Mouse (Mus musculus) thymus, postnatal 25 days (tissue): Measurements from ENCODE around the gene Ghdc.
"Not testable (repeated sequence)": the region's sequence is repeated elsewhere in the genome, so short reads cannot be mapped to it uniquely, and the experiment has no call there.

ENCODE experiments used
- DNase-seq: peaks from one replicate; pipeline ENCODE4 v3.0.0; 2022

Gene Ghdc

DNA sequence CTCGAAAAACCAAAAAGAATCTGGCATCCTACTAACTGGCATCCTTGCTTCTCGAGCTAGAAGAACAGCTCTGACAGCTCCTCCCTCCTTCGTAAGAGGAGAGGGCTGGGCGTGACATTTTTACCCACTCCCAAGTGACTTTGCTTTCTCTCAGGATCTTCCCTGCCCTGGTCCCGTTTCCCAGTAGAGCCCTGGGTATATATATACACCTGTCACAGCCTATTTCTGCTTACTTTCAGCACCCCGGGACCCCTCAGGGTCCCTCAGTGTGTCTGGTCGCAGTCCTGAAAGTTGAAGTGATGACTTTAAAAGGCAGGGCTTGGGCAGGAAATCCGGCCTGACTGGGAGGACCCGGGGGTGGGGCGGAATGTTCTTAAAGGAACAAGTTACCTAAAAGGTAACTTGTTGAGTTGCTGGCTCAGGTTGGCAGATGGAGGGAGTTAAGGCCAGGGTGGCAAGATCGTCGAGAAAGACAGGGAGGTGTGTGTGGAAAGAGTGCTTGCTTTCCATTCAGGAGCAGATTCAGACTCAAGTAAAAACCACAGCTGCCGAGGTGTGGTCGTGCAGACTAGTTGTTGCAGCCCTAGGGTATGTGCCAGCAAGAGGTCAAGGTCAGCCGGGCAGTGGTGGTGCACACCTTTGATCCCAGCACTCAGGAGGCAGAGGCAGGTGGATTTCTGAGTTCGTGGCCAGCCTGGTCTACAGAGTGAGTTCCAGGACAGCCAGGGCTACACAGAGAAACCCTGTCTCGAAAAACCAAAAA is at the start of gene Ghdc:
Gene Ghdc, minus strand, starts transcription at position 312 of the 763 bp plus-strand sequence.
- DNase-seq, result peak; percentile 82

DNA sequence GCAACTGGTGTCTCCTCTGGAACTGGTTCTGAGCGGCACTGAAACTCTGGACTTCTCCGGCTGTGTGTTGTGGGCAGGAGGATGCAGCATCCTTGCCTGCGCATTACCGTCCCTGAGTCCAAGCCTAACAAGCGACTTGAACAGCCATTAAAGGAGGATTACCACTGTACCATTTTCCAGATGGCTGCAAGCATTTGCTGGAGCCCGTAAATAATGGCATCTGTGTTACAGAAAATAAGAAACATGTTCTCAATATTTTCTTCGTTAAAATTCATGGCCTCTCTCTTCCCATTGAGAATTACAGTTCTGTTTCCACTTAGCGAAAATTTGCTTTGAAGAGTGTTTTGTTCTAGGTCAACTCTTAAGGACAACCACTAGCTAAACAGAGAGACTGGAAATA is 49.3 kb upstream of the Ghdc start:
- no peak for DNase-seq

DNA sequence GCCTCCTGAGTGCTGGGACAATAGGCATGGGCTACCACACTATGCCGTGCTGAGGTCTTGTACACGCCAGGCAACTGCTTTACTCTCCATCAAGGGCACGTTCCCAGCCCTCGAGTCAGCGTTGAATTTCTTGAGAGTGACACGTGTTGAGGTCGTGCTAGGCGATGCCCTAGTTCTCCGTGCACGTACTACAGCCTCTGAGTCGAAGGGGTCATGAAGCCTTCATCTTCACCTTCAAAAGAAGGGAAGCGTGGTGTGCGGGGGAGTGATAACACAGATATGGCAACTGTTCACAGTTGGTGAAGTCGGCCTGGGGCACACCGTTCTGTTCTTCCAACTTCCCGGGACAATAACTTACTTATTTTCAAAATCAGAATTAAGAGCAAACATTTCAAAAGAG is 48.9 kb upstream of the Ghdc start:
- DNase-seq, result peak; percentile 74

DNA sequence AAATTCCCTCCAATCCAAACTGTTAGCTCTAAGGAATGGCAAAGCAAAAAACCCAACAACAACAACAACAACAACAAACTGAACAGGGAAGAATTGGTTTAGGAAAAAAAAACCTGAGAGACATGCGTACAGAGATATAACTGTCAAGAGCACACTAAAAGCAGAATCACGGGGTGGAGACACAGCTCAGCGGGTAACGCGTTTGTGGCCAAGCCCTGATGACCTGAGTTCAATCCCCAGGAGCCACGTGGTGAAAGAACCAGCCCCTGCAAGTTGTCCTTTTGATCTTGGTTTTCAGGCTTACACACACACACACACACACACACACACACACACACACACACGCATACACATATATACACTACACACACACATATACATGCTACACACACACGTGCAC is 48.3 kb upstream of the Ghdc start:
- DNase-seq, result no peak

DNA sequence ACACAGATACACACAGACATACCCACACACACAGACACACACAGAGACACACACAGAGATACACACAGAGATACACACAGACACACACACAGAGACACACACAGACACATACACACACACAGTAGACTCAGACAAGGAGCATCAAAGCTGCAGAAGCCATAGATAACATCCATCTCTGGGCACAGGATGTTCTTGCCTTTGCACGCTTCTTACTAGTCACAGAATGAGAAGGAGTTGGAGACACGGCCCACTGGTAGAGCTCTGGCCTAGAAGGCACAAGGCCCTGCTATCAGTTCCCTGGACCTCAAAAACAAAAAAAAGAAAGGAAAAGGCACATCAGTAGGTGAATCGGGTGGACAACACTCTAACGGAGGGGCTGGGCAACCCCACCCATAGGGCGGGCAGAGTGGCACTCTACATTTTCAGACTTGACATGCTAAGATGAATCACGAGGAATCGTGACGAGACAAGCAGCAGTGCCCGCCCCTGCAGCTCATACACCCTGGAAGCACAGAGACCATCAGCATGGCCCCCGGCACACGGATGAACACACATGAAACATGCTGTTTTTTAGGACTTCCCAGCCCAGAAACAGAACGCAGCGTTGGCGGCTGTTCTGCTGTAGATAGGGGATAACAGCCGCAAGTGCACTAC is 47.7 kb upstream of the Ghdc start:
- no peak for DNase-seq

DNA sequence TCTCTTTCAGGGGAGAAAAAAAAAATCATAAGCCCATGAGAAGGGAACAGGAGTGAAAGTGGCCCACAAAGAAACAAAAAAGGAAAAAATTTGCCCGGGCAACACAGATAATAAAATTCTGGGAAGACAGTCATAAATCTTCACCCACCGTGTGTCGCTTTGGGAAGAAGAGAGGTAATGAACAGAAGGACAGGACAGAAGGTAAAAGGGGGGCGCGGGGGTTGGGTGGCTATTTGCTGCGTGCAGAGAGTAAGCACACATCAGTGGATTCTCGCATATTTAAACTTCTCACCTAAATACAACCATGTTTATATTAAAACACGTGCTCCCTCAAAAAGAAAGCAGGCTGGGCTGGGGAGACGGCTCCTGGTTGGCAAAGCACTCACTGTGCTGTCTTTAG is 46.6 kb upstream of the Ghdc start:
- DNase-seq, result no peak

DNA sequence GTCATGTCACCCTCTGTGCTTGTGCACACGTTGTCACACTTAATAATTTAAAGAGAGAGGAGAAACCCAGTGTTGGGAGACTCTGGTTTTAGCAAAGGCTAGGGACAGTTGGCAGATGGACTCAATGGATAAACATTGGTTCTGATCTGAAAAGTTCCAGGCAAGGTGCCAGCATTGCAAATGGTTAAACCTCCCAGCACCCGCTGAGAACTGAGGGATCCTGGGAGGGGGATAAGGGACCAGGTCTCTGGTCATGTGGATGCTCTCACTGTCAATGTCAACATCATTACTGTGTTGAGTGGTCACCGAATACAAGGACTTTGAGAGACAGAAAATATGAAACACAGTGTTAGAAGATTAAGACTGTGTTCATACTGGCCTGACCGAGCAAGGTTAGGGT is 46.0 kb upstream of the Ghdc start:
- no peak for DNase-seq

DNA sequence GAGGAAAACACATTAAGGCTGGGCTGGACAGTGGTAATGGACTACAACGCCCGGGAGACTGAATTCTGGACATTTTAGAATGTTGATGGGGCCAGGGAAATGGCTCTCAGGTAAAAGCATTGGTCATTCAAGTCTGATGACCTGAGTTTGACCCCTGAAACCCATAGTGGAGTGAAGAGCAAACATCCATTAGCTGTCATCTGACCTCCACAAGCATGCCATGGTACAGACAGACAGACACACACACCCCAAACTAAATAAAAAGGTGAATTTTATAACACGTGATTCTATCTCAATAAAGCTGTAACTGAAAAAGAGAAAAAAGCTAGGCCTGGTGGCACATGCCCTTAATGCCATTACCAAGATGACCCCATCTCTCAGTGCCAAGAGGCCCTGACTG is 45.6 kb upstream of the Ghdc start:
- DNase-seq, result no peak

DNA sequence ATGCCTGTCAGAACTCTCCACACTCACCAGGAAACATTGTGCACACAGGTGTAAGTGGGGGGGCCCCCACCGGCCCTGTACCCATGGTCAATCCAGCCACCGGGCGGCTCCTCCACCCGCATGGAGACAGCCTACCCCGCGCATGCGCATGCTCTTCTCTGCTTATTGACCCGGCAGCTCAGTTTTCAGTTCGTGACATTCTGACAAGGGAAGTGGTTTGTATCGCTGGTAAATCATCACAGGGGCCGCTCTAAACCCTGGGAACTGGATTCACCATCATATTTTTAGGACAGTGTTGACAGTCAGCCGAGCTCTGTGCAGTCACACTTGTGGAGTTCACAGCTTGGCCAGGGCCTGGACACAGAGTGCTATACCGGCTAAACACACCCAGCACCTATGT is 43.7 kb upstream of the Ghdc start:
- DNase-seq, result peak; percentile 84

DNA sequence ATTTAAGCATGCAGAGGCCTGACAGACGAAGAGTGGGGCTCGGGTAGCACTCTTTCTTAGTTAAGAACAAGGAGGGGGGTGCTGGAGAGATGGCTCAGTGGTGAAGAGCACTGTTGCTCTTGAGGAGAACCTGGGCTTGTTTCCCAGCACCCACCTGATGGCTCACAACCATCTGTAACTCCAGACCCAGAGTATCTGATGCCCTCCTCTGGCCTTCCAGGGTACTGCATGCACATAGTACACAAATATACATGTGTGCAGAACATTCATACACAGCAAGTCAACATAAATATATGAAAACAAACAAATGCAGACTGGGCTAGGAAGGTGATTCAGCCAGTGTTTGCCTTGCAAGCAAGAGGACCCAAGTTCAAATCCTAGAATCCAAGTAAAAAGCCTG is 40.4 kb upstream of the Ghdc start:
- no peak for DNase-seq

DNA sequence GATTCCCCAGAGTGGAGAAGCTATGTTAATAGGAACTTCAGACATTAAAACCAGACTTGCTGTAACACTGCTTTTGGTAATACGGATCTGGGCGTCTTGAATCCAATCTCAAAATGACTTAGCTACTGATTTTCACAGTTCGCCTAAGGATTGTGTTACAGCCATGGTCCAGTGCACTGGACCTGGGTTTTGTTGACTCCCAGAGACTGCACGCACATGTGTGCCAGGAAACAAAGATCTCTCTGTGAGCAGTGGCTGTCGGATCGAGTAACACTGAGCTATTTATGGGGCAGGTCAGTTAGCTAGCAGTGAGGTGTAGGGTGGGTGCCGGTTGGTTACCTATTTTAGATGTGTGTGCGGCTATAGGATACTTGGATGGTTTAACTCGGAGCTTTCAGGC is 39.8 kb upstream of the Ghdc start:
- no peak for DNase-seq

DNA sequence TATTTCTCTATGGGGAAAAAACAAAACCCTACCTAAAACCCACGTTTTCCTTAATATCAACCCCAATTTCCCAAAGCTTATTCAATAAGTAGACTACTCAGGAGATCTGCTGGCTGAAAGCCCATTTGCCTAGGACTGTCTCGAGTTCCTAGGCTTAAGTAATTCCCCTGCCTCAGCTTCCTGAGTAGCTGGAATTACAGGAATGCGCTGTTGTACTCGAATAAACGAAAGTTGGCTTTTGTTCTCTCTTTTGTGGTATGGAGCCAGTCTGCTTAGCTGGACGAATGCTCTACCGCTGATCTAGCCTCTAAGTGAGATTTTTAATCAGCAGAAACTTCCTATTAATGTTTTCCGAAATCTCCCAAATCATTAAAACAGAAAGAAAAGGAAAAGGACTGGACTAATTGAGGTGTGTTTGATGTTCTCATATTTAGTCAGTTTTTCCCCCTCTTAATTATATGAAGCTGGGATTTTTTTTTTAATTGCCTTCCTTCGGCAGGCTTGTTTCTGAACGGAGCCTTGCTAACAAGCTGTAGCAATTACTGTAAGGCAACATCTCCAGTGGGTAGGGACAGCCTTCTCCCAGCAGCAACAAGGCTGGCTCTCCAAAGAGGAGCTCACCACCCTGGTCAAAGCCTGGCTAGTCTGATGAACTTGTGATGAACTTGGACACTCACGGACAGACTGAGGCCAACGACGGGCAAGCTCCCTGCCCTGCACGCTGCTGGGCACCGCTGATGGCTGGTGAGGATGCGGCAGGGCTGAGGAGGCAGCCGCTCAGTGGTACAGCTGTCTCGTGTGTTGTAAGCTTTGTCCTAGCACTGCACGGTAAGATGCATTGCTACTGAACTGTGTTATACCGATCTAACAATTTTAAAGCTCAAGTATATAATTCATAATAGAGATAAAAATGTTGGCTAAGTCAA is 35.9 kb upstream of the Ghdc start:
- DNase-seq, result no peak

DNA sequence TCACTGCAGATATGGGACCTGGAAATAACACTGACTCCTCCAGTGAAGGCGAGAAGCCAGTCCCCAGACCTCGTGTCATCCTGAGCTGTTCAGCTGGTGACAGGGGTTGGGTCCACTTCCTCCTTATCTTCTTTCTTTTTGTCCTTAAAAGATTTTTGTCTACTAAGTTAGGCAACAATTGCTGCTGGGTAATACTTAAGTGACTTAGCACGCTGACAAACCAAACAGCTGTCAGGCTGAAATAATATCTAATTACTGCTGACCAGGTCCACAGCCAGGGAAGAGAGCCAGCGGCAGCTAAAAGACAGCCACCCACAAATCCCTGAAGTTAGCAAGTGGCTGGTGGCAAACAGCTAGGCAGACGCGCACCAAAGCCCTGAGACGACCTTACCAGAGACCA is 34.8 kb upstream of the Ghdc start:
- DNase-seq, result no peak

DNA sequence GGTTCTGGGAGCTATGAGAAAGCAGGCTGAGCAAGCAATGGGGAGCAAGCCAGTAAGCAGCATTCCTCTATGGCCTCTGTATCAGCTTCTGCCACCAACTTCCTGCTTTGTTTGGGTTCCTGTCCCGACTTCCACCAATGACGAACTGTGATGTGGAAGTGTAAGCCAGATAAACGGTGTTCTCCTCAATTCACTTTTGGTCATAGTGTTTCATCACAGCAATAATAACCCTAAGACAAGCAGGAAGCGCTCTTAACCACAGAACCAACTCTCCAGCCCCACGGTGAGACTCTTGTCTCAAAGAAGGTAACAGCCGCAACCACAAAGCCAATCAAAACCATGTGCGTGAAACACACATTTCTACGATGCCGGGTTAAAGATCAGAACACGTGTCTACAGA is 33.7 kb upstream of the Ghdc start:
- DNase-seq, result no peak

DNA sequence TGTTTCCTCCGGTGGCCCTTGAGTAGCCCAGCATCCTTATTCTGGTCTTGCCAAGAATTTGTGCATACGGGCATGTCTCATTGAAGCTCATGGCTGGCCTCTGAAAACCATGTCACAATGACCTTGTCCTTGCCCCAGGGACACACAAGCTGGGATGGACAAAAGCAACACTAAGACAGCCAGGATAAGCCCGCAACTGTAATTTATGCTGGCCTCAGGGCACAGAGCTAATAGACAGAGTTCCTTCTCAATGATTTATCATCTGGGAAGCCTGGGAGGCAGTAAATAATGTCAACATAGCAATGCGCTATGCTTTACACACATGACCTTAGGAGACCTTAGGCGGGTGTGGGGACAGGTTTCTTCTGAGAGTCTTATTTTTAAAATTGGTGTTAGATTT is 28.7 kb upstream of the Ghdc start:
- no peak for DNase-seq

DNA sequence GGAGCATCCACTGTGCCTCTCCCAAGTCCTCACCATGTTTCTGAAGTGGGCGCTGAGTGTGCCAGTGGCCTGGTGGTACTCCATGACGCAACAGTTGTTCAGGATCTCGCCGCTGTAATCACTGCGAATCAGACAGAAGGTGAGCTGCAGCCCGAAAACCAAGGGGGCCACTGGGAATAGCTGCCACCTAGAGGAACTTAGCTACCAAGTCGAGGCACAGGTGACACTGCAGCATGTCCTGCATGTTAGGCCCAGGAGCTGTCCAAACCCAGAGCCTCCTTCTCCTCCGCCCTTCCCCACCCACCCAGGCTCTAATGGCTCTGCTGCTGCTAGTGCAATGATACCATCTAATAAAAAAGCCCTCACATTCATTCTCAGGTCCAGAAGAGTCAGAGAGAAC is 25.8 kb upstream of the Ghdc start:
- DNase-seq, result no peak

DNA sequence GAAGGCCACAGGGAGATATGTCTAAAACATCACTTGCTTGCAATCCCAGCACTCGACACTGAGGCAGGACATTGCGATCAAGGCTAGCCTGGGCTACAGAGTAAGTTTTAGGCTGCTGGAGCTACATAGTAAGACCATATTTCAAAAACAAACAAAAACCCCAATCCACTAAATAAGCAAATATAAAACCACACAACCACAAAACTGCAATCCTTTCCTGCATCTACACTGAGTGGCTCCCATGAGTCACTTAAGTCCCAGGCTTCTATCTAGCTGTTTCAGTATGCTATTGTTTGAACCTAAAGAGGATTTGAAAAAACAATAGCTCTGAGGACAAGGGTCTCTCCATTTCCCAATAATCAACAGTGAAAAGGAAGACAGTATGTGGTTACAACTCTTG is 24.6 kb upstream of the Ghdc start:
- DNase-seq, result no peak

DNA sequence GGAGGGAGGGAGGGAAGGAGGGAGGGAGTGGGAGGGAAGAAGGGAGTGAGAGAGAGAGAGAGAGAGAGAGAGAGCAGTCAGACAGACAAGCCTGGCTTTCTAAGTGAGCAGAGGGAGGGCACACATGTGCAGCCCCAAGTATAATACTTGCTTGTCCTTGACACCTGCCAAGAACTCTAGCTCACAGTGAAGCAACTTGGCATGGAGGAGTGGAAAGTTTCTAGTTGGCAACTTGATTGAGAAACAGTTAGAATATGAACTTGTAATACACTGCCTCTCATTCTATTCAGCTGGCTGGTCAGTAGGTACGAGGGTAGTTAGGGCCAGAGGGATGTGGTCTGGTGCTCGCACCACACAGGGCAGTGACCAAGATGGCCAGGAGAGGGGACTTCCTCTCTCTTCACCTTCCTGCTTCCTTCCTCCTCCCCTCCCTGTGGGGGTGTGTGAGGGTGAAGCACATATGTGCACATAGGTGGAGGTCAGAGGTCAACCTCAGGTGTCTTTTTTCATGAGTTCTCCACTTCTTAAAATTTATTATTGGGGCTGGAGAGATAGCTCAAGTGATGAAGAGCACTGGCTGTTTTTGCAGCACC is 20.8 kb upstream of the Ghdc start:
- DNase-seq, result no peak

DNA sequence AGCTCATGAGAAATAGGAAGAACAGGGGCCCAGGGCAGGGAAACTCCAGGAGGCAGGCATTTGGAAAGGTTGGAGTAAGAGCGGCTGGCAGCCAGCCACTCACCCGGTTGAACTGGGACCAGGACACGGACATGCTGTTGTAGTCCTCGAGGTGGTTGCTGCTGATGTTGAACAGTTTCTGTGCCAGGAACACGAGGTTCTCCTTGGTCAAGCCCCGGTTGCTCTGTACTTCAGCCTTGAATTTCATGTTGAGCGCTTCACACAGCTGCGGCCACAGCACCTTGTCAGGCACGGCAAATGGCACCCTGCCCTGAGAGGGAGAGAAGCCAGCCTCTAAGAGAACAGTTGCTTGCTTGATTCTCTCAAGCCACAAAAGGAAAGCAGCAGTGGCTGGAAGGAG is 19.9 kb upstream of the Ghdc start:
- not testable (repeated sequence) for DNase-seq

DNA sequence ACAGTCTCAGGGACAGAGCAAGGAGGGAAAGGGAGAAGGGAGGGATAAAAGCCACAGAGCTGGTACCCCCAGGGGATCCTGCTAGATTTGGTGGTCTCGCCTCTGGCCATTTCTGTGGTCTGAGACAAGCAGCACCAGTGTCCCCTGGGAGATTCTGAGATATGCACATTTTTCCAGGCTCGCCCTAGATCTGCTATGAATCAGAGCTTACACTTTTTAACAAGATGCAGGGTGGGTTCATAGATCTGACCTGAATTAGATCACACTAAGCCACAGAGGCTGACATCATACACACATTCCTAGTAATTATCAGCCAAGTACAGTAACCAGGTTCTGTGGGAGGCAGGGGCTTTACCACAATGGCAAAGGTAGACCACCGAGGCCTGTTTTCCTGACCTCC is 18.9 kb upstream of the Ghdc start:
- no peak for DNase-seq

DNA sequence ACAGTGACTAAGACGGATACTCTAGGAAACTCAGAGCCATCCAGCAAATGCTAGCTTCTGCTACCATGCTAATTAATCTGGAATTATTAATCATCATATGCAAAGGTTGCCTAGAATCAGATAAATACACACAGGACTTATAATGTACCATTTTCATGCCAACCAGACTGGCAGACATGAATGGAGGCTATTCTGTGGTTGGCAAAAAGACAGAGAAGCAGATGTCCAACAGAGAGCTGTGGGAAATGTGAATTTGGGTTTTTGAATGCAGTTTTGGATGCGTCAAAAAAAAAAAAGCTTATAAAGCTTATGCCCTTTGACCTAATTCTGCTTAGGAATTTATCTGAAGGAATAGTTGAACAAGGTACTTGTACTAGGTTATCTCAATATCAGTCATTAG is 15.0 kb upstream of the Ghdc start:
- no peak for DNase-seq

DNA sequence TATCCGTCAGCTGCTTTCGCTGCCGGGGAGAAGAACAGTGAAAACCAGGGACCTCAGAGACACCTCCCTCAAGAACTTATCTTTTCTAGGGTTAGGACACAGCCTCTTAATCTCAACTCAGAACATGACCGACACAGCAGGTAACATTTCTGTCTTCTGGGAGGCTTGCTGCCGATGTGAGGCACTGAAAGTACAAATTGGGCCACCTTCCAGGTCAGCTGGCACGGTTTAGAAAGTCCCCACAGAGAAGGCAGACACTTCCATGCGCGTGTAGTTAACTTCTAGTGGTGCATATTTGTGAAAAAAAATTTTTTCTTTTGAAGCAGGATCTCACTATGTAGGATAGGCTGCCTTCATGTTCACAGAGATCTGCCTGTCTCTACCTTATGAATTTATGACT is 13.5 kb upstream of the Ghdc start:
- DNase-seq, result no peak

DNA sequence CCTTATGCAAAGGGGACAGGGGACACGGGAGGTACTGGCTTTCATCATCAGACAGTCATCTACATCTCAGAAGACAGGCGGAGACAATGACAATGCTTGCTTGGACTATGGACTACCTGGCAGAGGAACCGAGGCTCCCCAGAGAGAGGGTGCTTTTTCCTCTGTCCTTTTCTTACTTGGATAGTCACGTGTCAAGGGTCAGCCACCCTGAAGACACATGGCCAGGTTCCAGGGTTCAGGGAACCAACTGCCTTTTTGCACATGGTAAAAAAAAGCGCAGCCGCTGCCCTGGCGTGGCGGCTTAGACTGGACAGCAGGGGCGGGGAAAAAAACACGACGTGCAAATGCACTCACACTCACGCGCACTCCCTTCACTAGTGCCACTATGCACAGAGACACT is 11.8 kb upstream of the Ghdc start:
- DNase-seq, result no peak
